Comparison of ENCODE assay signal across 11 mouse cellular contexts in the genomic region with DNA sequence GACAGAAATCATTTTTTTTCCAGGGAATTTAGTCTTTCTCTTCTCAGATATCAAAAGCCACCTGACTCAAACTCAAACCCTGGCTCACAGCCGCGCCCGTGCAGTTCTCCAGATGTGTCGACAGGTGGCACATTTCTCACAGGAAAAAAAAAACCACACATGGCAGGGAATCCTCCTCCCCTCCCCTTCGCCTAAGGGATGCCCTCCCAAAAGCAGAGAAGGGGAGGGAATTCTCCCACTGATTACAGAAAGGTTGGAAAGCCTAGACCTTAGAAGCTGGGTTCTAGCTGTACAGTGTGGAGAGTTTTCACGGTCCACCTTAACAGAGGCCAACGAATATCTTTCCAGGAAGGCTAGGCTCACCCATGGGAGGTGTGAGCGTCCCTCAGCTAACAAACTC. TPM values are rescaled to one million over a fixed set of nuclear protein-coding genes. Genes with fewer than 3 reads are reported as not detected.
A peak's percentile ranks its signal among the peaks of the same experiment; 100 is the strongest.
DNase-seq lines count a peak whose midpoint lies in the region; ATAC-seq and TF ChIP-seq lines count a peak whose summit lies in the region.
"Had no signal": no experiment of that assay in that cellular context is flagged by ENCODE, and none has a peak within 500 bp of the region (broad histone marks: within the 10 kb centered on the region; RNA-seq: fewer than 3 reads in every experiment).

No protein-coding gene starts in this region.

- no peak overlapping the region for H3K27ac ChIP-seq in heart, embryonic 11.5 days (ENCODE audit: low read depth, low read length)
- H3K27ac ChIP-seq in hindbrain, postnatal 0 days = no peak overlapping the region
- H3K27ac ChIP-seq: liver, embryonic 15.5 days had no signal

- H3K4me1 ChIP-seq in heart, embryonic 11.5 days (ENCODE audit: control insufficient read depth, insufficient read depth, low read length) = no peaks in the 10 kb centered on the region
- H3K4me1 ChIP-seq in hindbrain, postnatal 0 days (ENCODE audit: insufficient read depth, low read length) = no peaks in the 10 kb centered on the region
- H3K4me1 ChIP-seq: liver, embryonic 15.5 days had no signal

- peak; percentile 76 for TF ChIP-seq CTCF in hindbrain, postnatal 0 days (IDR thresholded peaks at IDR 0.05; ENCODE audit: low read depth)

- H3K4me2 ChIP-seq in heart, embryonic 11.5 days = no peak overlapping the region
- H3K4me2 ChIP-seq in hindbrain, postnatal 0 days (ENCODE audit: low read depth, low read length) = no peak overlapping the region
- H3K4me2 ChIP-seq: liver, embryonic 15.5 days had no signal

- DNase-seq in heart, postnatal 4 days = peak; percentile 43
- peak; percentile 14 for DNase-seq in urinary bladder, postnatal 25 days (ENCODE audit: low spot score)
- no peak for DNase-seq in urinary bladder, postnatal 14 days (ENCODE audit: low spot score)
- peak; percentile 76 for DNase-seq in hindbrain, postnatal 0 days (ENCODE audit: low spot score)
- peak; percentile 59 for DNase-seq in testis, postnatal 10 days (ENCODE audit: low spot score)
- no peak for DNase-seq in right cerebral cortex, postnatal 36 days (ENCODE audit: low spot score in 2 of 2)
- DNase-seq in urinary bladder, postnatal 4 days (ENCODE audit: low spot score in 2 of 2) = no peak

- peaks cover 90% of the 10 kb centered on the region for H3K27me3 ChIP-seq in heart, embryonic 11.5 days (ENCODE audit: control insufficient read depth, insufficient read depth, low read length)
- H3K27me3 ChIP-seq in hindbrain, postnatal 0 days (ENCODE audit: insufficient read depth, low read length) = peaks cover 80% of the 10 kb centered on the region

- no peaks in the 10 kb centered on the region for H3K9me3 ChIP-seq in heart, embryonic 11.5 days (replicated peaks; ENCODE audit: control insufficient read depth, low read length)
- no peaks in the 10 kb centered on the region for H3K9me3 ChIP-seq in hindbrain, postnatal 0 days (ENCODE audit: low read length)
- H3K9me3 ChIP-seq: liver, embryonic 15.5 days had no signal

- H3K9ac ChIP-seq in heart, embryonic 11.5 days (ENCODE audit: low read depth, low read length) = no peak overlapping the region
- no peak overlapping the region for H3K9ac ChIP-seq in hindbrain, postnatal 0 days (replicated peaks; ENCODE audit: low read length)
- H3K9ac ChIP-seq: liver, embryonic 15.5 days had no signal

- 2% methylated on average over 8 of the region's 8 CpGs for WGBS in heart, embryonic 11.5 days (ENCODE audit: insufficient replicate concordance)
- WGBS in hindbrain, postnatal 0 days = 0% methylated on average over 8 of the region's 8 CpGs

- no peak overlapping the region for H3K4me3 ChIP-seq in heart, embryonic 11.5 days (ENCODE audit: low read depth, low read length)
- H3K4me3 ChIP-seq in hindbrain, postnatal 0 days (ENCODE audit: low read length) = no peak overlapping the region
- H3K4me3 ChIP-seq: liver, embryonic 15.5 days had no signal

- no peak for ATAC-seq in heart, embryonic 11.5 days (replicated peaks; ENCODE audit: insufficient number of reproducible peaks, low FRiP score, low TSS enrichment)
- no peak; the same call in 1 of the 2 replicates for ATAC-seq in hindbrain, postnatal 0 days

- no peaks in the 10 kb centered on the region for H3K36me3 ChIP-seq in heart, embryonic 11.5 days (ENCODE audit: control insufficient read depth, insufficient read depth, low read length)
- no peaks in the 10 kb centered on the region for H3K36me3 ChIP-seq in hindbrain, postnatal 0 days (ENCODE audit: insufficient read depth, low read length)
- H3K36me3 ChIP-seq: liver, embryonic 15.5 days had no signal

RNA-seq across cellular contexts. Expression of a gene that starts 7.6 kb away (rescaled TPM):
- total RNA-seq in heart, postnatal 4 days (2021) = not detected
- polyA plus RNA-seq in heart, embryonic 11.5 days (2014; fragmentation: Nextera tagmentation; extraction: Ambion mirVana) = not detected in 2 replicates
- 13.0 and 13.2 TPM in 2 replicates for total RNA-seq in hindbrain, postnatal 0 days (2014; rRNA removed)
- 6.3 and 6.9 TPM in 2 replicates for polyA plus RNA-seq in hindbrain, postnatal 0 days (2015; fragmentation: Nextera tagmentation; extraction: Ambion mirVana)
- polyA plus RNA-seq: gonadal fat pad, adult 2 months; liver, embryonic 15.5 days; stomach, embryonic 14.5 days had no signal

Comparison
In these comparisons a context has a peak if more than half of its experiments do, and no peak if none do; other contexts are left out.
1. DNase-seq: peak in heart, postnatal 4 days (single experiment), urinary bladder, postnatal 25 days (single experiment), hindbrain, postnatal 0 days (single experiment) and testis, postnatal 10 days (single experiment); none in urinary bladder, postnatal 14 days (single experiment), right cerebral cortex, postnatal 36 days (0 of 2) and urinary bladder, postnatal 4 days (0 of 2).
2. RNA of a gene that starts 7.6 kb away (total RNA-seq): 13.0 to 13.2 TPM in hindbrain, postnatal 0 days; not detected in heart, postnatal 4 days; every median in the first group is over 10 times any median in the second.